8 mouse cellular contexts compared by ENCODE assay signal in genomic region chr3:116104866-116105647, GRCm38 (mm10). TPM values are rescaled to one million over a fixed set of nuclear protein-coding genes. Genes with fewer than 3 reads are reported as not detected.
DNase-seq lines count a peak whose midpoint lies in the region; ATAC-seq and TF ChIP-seq lines count a peak whose summit lies in the region.

No protein-coding gene starts in this region.

- H3K27ac ChIP-seq in embryonic fibroblast, embryonic 13.5 days (ENCODE audit: insufficient read depth, low read length): peak overlapping the region; percentile 62; the same call in 1 of the 2 replicates
- H3K27ac ChIP-seq in hindbrain, embryonic 13.5 days: peak overlapping the region; percentile 55
- peak overlapping the region; percentile 37; the same call in 1 of the 2 replicates for H3K27ac ChIP-seq in midbrain, embryonic 11.5 days (ENCODE audit: low read depth, low read length)
- no peak overlapping the region for H3K27ac ChIP-seq in thymus, adult 2 months (ENCODE audit: control insufficient read depth, insufficient read depth, low read length)

- H3K9me3 ChIP-seq in hindbrain, embryonic 13.5 days: no peaks in the 10 kb centered on the region
- no peaks in the 10 kb centered on the region for H3K9me3 ChIP-seq in midbrain, embryonic 11.5 days (ENCODE audit: control insufficient read depth, low read length)

- peak; percentile 42 for DNase-seq in right cerebral cortex, adult 18-20 months
- DNase-seq in right cerebral cortex, postnatal 25 days: no peak
- DNase-seq in left cerebral cortex, adult 11 months (ENCODE audit: low spot score): peak; percentile 42
- peak; percentile 92 for DNase-seq in midbrain, embryonic 11.5 days (ENCODE audit: low spot score, missing footprints)
- no peak for DNase-seq in thymus, adult 2 months

- no peaks in the 10 kb centered on the region for H3K36me3 ChIP-seq in hindbrain, embryonic 13.5 days
- H3K36me3 ChIP-seq in midbrain, embryonic 11.5 days (ENCODE audit: control insufficient read depth, insufficient read depth, low read length): no peaks in the 10 kb centered on the region
- H3K36me3 ChIP-seq in thymus, adult 2 months (ENCODE audit: control insufficient read depth, insufficient read depth, low read length): no peaks in the 10 kb centered on the region

- 0 out of 2 replicates have a peak, but pooled peaks cover 2% of the 10 kb centered on the region for H3K4me1 ChIP-seq in embryonic fibroblast, embryonic 13.5 days (ENCODE audit: control insufficient read depth, insufficient read depth, low read length)
- peaks cover 10% of the 10 kb centered on the region; the same call in 1 of the 2 replicates for H3K4me1 ChIP-seq in hindbrain, embryonic 13.5 days (replicated peaks)
- peaks cover 7% of the 10 kb centered on the region; the same call in 1 of the 2 replicates for H3K4me1 ChIP-seq in midbrain, embryonic 11.5 days (ENCODE audit: control insufficient read depth, insufficient read depth, low read length)
- H3K4me1 ChIP-seq in thymus, adult 2 months (replicated peaks; ENCODE audit: control insufficient read depth, insufficient read depth, low read length): no peaks in the 10 kb centered on the region

- no peak for TF ChIP-seq POLR2A in embryonic fibroblast, embryonic 13.5 days (IDR thresholded peaks at IDR 0.05; ENCODE audit: low read depth, low read length)
- TF ChIP-seq POLR2A in thymus, adult 2 months (IDR thresholded peaks at IDR 0.05; ENCODE audit: control insufficient read depth, extremely low read depth, insufficient read depth, low read length, poor library complexity): no peak

- no peak for TF ChIP-seq CTCF in embryonic fibroblast, embryonic 13.5 days (IDR thresholded peaks at IDR 0.05; ENCODE audit: borderline replicate concordance, insufficient read depth, low read length)
- TF ChIP-seq CTCF in thymus, adult 2 months (IDR thresholded peaks at IDR 0.05; ENCODE audit: borderline replicate concordance, control insufficient read depth, extremely low read depth, insufficient read depth, low read length, poor library complexity): no peak

- peak overlapping the region; percentile 60 for H3K4me2 ChIP-seq in hindbrain, embryonic 13.5 days
- H3K4me2 ChIP-seq in midbrain, embryonic 11.5 days: peak overlapping the region; percentile 38

- 9% methylated on average over 21 of the region's 21 CpGs for WGBS in hindbrain, embryonic 13.5 days
- 11% methylated on average over 21 of the region's 21 CpGs for WGBS in midbrain, embryonic 11.5 days
- WGBS in thymus, adult 2 months: 59% methylated on average over 21 of the region's 21 CpGs

- H3K27me3 ChIP-seq in hindbrain, embryonic 13.5 days: no peaks in the 10 kb centered on the region
- no peaks in the 10 kb centered on the region for H3K27me3 ChIP-seq in midbrain, embryonic 11.5 days (ENCODE audit: control insufficient read depth, insufficient read depth, low read length)
- H3K27me3 ChIP-seq in thymus, adult 2 months (ENCODE audit: control insufficient read depth, insufficient read depth, low read length): no peaks in the 10 kb centered on the region

- peak overlapping the region; percentile 35; the same call in 1 of the 2 replicates for H3K9ac ChIP-seq in hindbrain, embryonic 13.5 days
- H3K9ac ChIP-seq in midbrain, embryonic 11.5 days (ENCODE audit: low read length): peak overlapping the region; percentile 17; the same call in 1 of the 2 replicates

- no peak overlapping the region for H3K4me3 ChIP-seq in embryonic fibroblast, embryonic 13.5 days (ENCODE audit: insufficient read depth, low read length)
- H3K4me3 ChIP-seq in hindbrain, embryonic 13.5 days: peak overlapping the region; percentile 36
- H3K4me3 ChIP-seq in midbrain, embryonic 11.5 days (ENCODE audit: low read depth, low read length): peak overlapping the region; percentile 23; the same call in 1 of the 2 replicates
- H3K4me3 ChIP-seq in thymus, adult 2 months (ENCODE audit: control insufficient read depth, insufficient read depth, low read length): no peak overlapping the region

- peak; percentile 93 for ATAC-seq in hindbrain, embryonic 13.5 days (ENCODE audit: low FRiP score)
- peak; percentile 98 for ATAC-seq in midbrain, embryonic 11.5 days (ENCODE audit: low FRiP score)
- no peak for ATAC-seq in megakaryocyte-erythroid progenitor cell, adult 5-6 weeks (replicated peaks; ENCODE audit: low FRiP score, low TSS enrichment, poor library complexity, severe bottlenecking)

RNA-seq across cellular contexts. Expression of gene Vcam1, which starts 24.4 kb away (rescaled TPM):
- polyA plus RNA-seq in embryonic fibroblast, embryonic 13.5 days (2011; ENCODE audit: insufficient read length, low read depth, missing spikeins): 114 and 127 TPM in 2 replicates
- 45.4 and 49.2 TPM in 2 replicates for polyA plus RNA-seq in hindbrain, embryonic 13.5 days (2015; fragmentation: Nextera tagmentation; extraction: Ambion mirVana)
- 54.2 and 62.9 TPM in 2 replicates for polyA plus RNA-seq in midbrain, embryonic 11.5 days (2014; fragmentation: Nextera tagmentation; extraction: Ambion mirVana)
- polyA plus RNA-seq in thymus, adult 2 months (2012; rRNA removed): 26.2 and 31.3 TPM in 2 replicates
- total RNA-seq in megakaryocyte-erythroid progenitor cell, adult 5-6 weeks (2014; fragmentation: Nextera tagmentation): not detected in 2 replicates
- total RNA-seq in megakaryocyte-erythroid progenitor cell, adult 5-6 weeks (2017): 0.33 and 0.72 TPM in 2 replicates

Comparison
In these comparisons a context has a peak if more than half of its experiments do, and no peak if none do; other contexts are left out.
1. DNase-seq: peak in right cerebral cortex, adult 18-20 months (single experiment), left cerebral cortex, adult 11 months (single experiment) and midbrain, embryonic 11.5 days (single experiment); none in right cerebral cortex, postnatal 25 days (single experiment) and thymus, adult 2 months (single experiment).
2. H3K4me3 ChIP-seq: peak in hindbrain, embryonic 13.5 days (single experiment) and midbrain, embryonic 11.5 days (single experiment); none in embryonic fibroblast, embryonic 13.5 days (single experiment) and thymus, adult 2 months (single experiment).